Mouse (Mus musculus) embryonic facial prominence, embryonic 11.5 days (tissue): ENCODE data around the gene Mgarp. TPM values are rescaled to one million over a fixed set of nuclear protein-coding genes. Genes with fewer than 3 reads are reported as not detected.
"Not testable (repeated sequence)": the region's sequence is repeated elsewhere in the genome, so short reads cannot be mapped to it uniquely, and the experiment has no call there.

Source experiments
- ATAC-seq: fragments of 200-750 bp; cut with Nextera tagmentation; replicated peaks from 2 replicates; pipeline ENCODE4 v1.8.0; 2017; ENCODE audit warnings: low read depth; ENCODE audit not compliant: insufficient number of reproducible peaks, low FRiP score, low TSS enrichment
- DNase-seq: peaks from one replicate; pipeline ENCODE4 v3.0.0-alpha.2; 2015; ENCODE audit warnings: low spot score
- H3K27ac ChIP-seq: fragments of 300-500 bp; sonication (generic); replicated peaks from 2 replicates; pipeline ENCODE4 v1.5.1; 2014; ENCODE audit warnings: mild to moderate bottlenecking, low read depth, low read length, control low read depth
- H3K27me3 ChIP-seq: fragments of 300-500 bp; sonication (generic); 2 replicates; pipeline ENCODE4 v1.6.1; 2014; ENCODE audit warnings: mild to moderate bottlenecking, low read length, moderate library complexity, mixed read lengths; ENCODE audit not compliant: control insufficient read depth, insufficient read depth
- H3K36me3 ChIP-seq: fragments of 300-500 bp; sonication (generic); replicated peaks from 2 replicates; pipeline ENCODE4 v1.6.1; 2014; ENCODE audit warnings: low read depth, mild to moderate bottlenecking, low read length, moderate library complexity, mixed read lengths; ENCODE audit not compliant: control insufficient read depth, insufficient read depth
- H3K4me1 ChIP-seq: fragments of 300-500 bp; sonication (generic); 2 replicates; pipeline ENCODE4 v1.6.1; 2014; ENCODE audit warnings: low read length, mixed read lengths; ENCODE audit not compliant: control insufficient read depth, insufficient read depth
- H3K4me2 ChIP-seq: fragments of 300-500 bp; sonication (generic); 2 replicates; pipeline ENCODE4 v1.6.1; 2014; ENCODE audit warnings: low read depth, mild to moderate bottlenecking, control low read depth, low read length, moderate library complexity
- H3K4me3 ChIP-seq: fragments of 300-500 bp; sonication (generic); 2 replicates; pipeline ENCODE4 v1.5.1; 2014; ENCODE audit warnings: low read depth, low read length, control low read depth
- H3K9ac ChIP-seq: fragments of 300-500 bp; sonication (generic); replicated peaks from 2 replicates; pipeline ENCODE4 v1.6.1; 2014; ENCODE audit warnings: mild to moderate bottlenecking, control low read depth, low read length
- H3K9me3 ChIP-seq: fragments of 300-500 bp; sonication (generic); replicated peaks from 2 replicates; pipeline ENCODE4 v1.6.1; 2016; ENCODE audit warnings: mild to moderate bottlenecking, low read length, inconsistent platforms, mixed read lengths; ENCODE audit not compliant: control insufficient read depth
- WGBS: fragments of 180-500 bp; shearing (Covaris S2); extraction: QIAGEN DNeasy Blood & Tissue Kit; methylation state at CpG from one replicate; pipeline ENCODE4 v1.1.7; 2014; 5-methylcytosine and 5-hydroxymethylcytosine counted together
- polyA plus RNA-seq: library from polyadenylated mRNA; unstranded; fragments of >200 nt; fragmentation: Nextera tagmentation; extraction: Ambion mirVana; gene quantifications from 2 replicates; pipeline ENCODE4 v1.2.1, GENCODE M21; 2014

The Mgarp gene
- polyA plus RNA-seq, 1 experiment from 2014 or later = 9.1 TPM

DNA sequence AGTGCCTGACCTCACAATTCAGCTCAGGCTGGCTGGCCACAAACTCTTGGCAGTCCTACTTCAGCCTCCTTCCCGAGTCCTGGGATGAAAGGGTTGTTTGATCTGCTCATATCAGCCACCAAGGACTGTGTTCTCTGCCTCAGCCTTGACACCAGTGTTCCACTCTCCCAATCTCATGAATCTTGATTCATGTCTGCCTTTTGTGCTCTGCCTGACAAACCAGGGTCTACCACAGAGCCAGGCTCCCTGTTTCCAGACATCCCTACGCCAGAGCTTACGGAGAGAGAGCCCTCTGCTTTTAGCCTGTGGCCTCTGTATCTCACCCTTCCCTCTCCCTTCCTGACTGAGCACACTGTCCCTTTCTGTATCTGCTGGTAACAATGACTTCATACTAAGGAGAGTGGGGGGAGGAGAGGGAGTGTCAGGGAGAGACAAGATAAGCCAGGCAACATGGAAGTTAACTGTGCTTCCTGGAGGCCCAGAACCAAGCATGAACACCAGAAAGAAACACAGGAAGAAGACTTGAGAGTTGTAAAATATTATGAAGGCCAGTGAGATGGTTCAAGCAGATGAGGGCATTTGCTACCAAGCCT is 47.8 kb downstream of the Mgarp start:
- no peak for ATAC-seq

DNA sequence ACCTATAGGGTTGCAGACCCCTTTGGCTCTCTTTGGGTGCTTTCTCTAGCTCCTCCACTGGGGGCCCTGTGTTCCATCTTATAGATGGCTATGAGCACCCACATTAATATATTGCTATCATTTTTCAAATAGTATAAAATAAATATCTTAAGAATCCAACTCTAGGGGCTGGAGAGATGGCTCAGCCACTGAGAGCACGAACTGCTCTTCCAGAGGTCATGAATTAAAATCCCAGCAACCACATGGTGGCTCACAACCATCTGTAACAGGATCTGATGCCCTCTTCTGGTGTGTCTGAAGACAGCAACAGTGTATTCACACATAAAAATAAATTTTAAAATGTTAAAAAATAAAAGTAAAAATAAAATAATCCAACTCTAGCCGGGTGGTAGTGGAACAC is 51.5 kb downstream of the Mgarp start:
- H3K27me3 ChIP-seq, ATAC-seq, H3K9me3 ChIP-seq, H3K9ac ChIP-seq, H3K4me3 ChIP-seq, H3K4me2 ChIP-seq, H3K27ac ChIP-seq, H3K36me3 ChIP-seq, H3K4me1 ChIP-seq, DNase-seq: not testable (repeated sequence)
- WGBS = 88% methylated on average over 2 of the region's 2 CpGs

More for the DNA sequence above, 47.8 kb downstream of the Mgarp start:
- no peak overlapping the region for H3K9ac ChIP-seq
- H3K27me3 ChIP-seq = no peaks in the 10 kb centered on the region
- no peaks in the 10 kb centered on the region for H3K9me3 ChIP-seq
- no peak for DNase-seq
- WGBS = 35% methylated on average over 3 of the region's 3 CpGs
- no peaks in the 10 kb centered on the region for H3K4me1 ChIP-seq
- H3K27ac ChIP-seq = no peak overlapping the region
- no peaks in the 10 kb centered on the region for H3K36me3 ChIP-seq
- H3K4me3 ChIP-seq = no peak overlapping the region
- H3K4me2 ChIP-seq = no peak overlapping the region

DNA sequence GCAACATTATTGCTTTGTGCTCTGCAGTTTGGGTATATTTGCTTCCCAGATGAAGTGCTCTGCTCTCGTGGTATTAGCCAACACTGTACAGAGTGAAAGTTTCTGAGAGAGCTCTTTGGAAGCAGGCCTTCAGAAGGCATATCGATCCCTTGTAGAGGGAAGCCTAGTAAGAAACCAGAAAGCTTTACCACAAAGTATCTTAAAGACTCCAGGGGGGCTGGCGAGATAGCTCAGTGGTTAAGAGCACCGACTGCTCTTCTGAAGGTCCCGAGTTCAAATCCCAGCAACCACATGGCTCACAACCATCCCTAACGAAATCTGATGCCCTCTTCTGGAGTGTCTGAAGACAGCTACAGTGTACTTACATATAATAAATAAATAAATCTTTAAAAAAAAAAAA is 52.4 kb downstream of the Mgarp start:
- H3K27ac ChIP-seq, H3K9me3 ChIP-seq, H3K9ac ChIP-seq, H3K4me3 ChIP-seq, H3K27me3 ChIP-seq, H3K4me1 ChIP-seq, H3K36me3 ChIP-seq, DNase-seq, H3K4me2 ChIP-seq, ATAC-seq: not testable (repeated sequence)
- WGBS = 89% methylated on average over 6 of the region's 6 CpGs

DNA sequence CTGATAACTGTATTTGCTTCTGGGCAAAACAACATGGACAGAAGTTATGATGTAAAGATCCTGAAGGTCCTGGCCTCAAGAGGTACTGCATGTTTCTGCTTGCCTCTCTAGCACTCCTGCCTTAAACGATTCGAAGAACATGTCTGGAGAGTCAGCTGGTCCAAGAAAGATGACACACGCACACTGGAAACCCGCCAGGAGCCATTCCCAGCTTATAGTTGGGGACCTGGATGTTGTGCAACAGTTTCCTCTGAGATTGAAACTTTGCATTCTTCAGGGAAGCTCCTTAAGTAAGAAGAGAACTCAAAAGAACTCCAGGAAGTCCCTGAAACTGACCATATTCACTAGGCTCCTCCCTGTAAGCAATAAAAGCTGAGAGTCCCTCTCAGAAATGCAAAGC is 53.3 kb downstream of the Mgarp start:
- H3K9me3 ChIP-seq = no peaks in the 10 kb centered on the region
- no peak overlapping the region for H3K4me2 ChIP-seq
- no peak overlapping the region for H3K9ac ChIP-seq
- no peaks in the 10 kb centered on the region for H3K4me1 ChIP-seq
- ATAC-seq = no peak
- no peak for DNase-seq
- no peaks in the 10 kb centered on the region for H3K36me3 ChIP-seq
- H3K27ac ChIP-seq = no peak overlapping the region
- WGBS = 90% methylated on average over 4 of the region's 4 CpGs
- no peak overlapping the region for H3K4me3 ChIP-seq
- no peaks in the 10 kb centered on the region for H3K27me3 ChIP-seq

DNA sequence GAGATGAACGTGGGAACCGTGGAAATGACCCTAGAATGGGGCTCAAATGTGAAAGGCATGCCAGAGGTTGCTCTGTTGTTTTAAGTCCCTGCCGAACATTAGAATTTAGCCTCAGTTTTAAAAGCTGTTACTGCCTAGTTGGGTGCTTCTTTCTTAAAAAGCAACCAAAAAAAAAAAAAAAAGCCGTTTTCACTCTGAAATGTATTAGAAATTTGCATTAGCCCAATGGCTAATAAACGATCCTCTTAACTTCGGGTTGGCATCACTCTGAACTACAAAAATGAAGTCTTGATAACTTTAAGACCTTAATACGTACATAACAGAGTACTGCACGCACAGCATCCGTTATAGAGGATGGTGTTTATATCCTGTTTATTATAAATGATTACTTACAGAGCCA is 54.4 kb downstream of the Mgarp start:
- H3K9me3 ChIP-seq = no peaks in the 10 kb centered on the region
- peak overlapping the region; percentile 87 for H3K27ac ChIP-seq
- ATAC-seq (no peak), DNase-seq (no peak)
- no peaks in the 10 kb centered on the region for H3K36me3 ChIP-seq
- H3K4me3 ChIP-seq = peak overlapping the region; percentile 94
- H3K9ac ChIP-seq = peak overlapping the region; percentile 80
- peak overlapping the region; percentile 91 for H3K4me2 ChIP-seq
- H3K27me3 ChIP-seq = no peaks in the 10 kb centered on the region
- no peaks in the 10 kb centered on the region for H3K4me1 ChIP-seq
- 7% methylated on average over 9 of the region's 9 CpGs for WGBS

DNA sequence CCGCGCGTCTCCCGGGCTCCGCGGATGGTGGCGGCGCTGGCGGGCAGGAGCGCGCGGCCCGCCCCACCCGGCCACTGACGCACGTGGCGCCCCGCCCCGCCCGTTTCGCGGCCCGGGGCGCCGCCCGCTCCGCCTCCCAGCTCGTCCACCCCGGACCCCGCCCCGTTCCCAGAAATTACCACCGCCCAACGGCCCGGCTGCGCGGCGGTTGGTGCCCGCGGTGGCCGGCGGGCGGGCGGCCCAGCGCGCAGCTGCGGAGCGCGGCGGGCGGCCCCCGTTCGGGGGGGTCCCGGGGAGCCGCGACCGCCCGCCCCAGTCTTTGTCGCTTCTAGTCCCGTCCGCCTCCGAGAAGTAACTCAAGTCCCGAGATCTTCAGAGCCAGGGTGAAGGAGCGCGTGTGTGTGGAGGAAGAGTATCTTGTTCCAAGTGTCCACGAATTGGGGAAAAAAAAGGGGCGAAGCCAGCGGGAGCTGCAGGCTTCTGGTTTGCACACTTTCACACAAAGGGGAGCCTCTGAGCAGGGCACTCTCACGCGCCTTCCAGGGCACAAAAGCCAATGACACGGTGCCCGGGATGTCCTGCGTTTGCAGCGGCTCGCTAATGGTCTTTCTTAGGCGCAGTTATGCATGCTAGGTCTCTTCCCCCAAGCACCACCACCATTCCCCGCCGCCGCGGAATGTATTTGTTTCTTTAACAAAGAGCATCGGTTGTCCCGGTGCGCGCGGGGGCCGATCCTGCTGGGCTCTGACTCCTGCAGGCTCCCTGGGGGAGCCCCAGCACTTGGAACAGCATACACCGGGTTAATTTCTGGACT is 55.1 kb downstream of the Mgarp start:
- Histone ChIP-seq H3K9ac (peak overlapping the region; percentile 80), H3K27ac (peak overlapping the region; percentile 87), H3K4me2 (peak overlapping the region; percentile 91), H3K4me1 (no peaks in the 10 kb centered on the region), H3K4me3 (peak overlapping the region; percentile 94), H3K9me3 (no peaks in the 10 kb centered on the region), H3K36me3 (no peaks in the 10 kb centered on the region), H3K27me3 (no peaks in the 10 kb centered on the region)
- ATAC-seq = peak; percentile 69
- peak; percentile 91 for DNase-seq
- under 1% methylated on average over 78 of the region's 86 CpGs for WGBS

DNA sequence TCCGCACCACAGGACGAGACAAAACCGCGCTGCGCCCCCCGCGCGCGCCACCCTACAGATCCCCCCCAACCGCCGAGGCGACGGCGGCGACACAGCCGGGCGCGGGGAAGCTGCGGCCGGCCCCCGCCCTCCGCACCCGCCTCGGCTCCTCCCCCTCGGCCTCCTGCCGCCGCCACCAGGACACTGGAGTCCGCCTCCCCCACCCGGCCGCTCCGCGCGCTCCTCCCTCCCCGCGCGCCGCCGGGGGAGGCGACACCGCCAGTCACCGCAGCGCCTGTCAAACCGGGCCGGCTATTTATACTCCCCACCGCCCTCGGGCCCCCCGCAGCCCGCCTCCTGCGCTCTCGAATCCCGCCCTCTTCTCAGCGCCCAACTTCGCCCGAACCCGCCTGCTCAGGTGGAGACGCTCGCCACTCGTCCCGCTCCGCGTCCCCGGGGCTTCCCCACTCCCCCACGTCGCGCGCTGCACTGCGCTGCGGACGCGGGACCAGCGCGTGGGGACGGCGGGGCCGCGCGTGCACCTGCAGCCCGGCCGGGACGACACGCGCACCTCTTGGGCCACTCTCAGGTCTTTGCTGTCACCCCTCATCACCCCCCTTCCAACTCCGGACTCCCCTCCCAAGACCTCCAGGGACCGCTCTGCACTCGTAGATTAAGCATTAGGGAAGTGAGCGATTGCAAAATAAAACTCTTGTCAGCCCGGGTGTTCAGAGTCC is 55.8 kb downstream of the Mgarp start, which contains the start of gene Elf2:
Gene Elf2 (minus strand): TSS at position 112 of the 716 bp plus-strand sequence.
- Histone ChIP-seq H3K9me3 (no peaks in the 10 kb centered on the region), H3K4me1 (no peaks in the 10 kb centered on the region), H3K4me2 (peak within 1 kb of the TSS; percentile 91), H3K36me3 (no peaks in the 10 kb centered on the region), H3K9ac (peak within 1 kb of the TSS; percentile 80), H3K27ac (peak within 1 kb of the TSS; percentile 87), H3K27me3 (no peaks in the 10 kb centered on the region), H3K4me3 (peak within 1 kb of the TSS; percentile 94)
- DNase-seq (peak; percentile 85), ATAC-seq (peak; percentile 81)
- under 1% methylated on average over 59 of the region's 87 CpGs for WGBS
